In genomic region chr9:58742692-58743091, GRCm38 (mm10) we compare ENCODE assay signal across 27 mouse cellular contexts. TPM values are rescaled to one million over a fixed set of nuclear protein-coding genes. Genes with fewer than 3 reads are reported as not detected.
A peak's percentile ranks its signal among the peaks of the same experiment; 100 is the strongest.
DNase-seq lines count a peak whose midpoint lies in the region; ATAC-seq and TF ChIP-seq lines count a peak whose summit lies in the region.
"Had no signal": no experiment of that assay in that cellular context is flagged by ENCODE, and none has a peak within 500 bp of the region (broad histone marks: within the 10 kb centered on the region; RNA-seq: fewer than 3 reads in every experiment).

No protein-coding gene starts in this region.

- CTCF ChIA-PET in Patski (lab: Charles Lee) = no interaction called here

- H3K9me3 ChIP-seq in liver, embryonic 14.5 days (ENCODE audit: control insufficient read depth, low read length) = no peaks in the 10 kb centered on the region
- no peaks in the 10 kb centered on the region for H3K9me3 ChIP-seq in liver, embryonic 12.5 days (replicated peaks)
- no peaks in the 10 kb centered on the region for H3K9me3 ChIP-seq in CH12.LX (replicated peaks; ENCODE audit: low read length)
- no peaks in the 10 kb centered on the region for H3K9me3 ChIP-seq in neural tube, embryonic 15.5 days (replicated peaks)
- H3K9me3 ChIP-seq: embryonic facial prominence, embryonic 13.5 days; embryonic facial prominence, embryonic 15.5 days; forebrain, embryonic 10.5 days; forebrain, embryonic 12.5 days had no signal

- H3K27me3 ChIP-seq in kidney, adult 2 months (replicated peaks; ENCODE audit: control insufficient read depth, insufficient read depth, low read length) = no peaks in the 10 kb centered on the region
- H3K27me3 ChIP-seq in liver, embryonic 14.5 days (ENCODE audit: control insufficient read depth, insufficient read depth, low read length) = no peaks in the 10 kb centered on the region
- H3K27me3 ChIP-seq in liver, embryonic 12.5 days (replicated peaks) = no peaks in the 10 kb centered on the region
- H3K27me3 ChIP-seq in CH12.LX (replicated peaks) (no peaks in the 10 kb centered on the region), Patski (peaks cover 23% of the 10 kb centered on the region)
- H3K27me3 ChIP-seq in neural tube, embryonic 15.5 days (replicated peaks) = no peaks in the 10 kb centered on the region
- H3K27me3 ChIP-seq: embryonic facial prominence, embryonic 13.5 days; embryonic facial prominence, embryonic 15.5 days; forebrain, embryonic 12.5 days had no signal

- dilution Hi-C loops in CH12.LX (cut with MboI; ENCODE audit: extremely low pct_ligation_motif_present, extremely low pct_unique_long_range_greater_than_20kb, low sequenced_read_pairs) = no loop called here

- TF ChIP-seq CTCF in kidney, adult 2 months (conservative IDR thresholded peaks at IDR 0.05; ENCODE audit: insufficient read depth, insufficient read length, low read depth, low read length) = peak; percentile 24; the same call in 1 of the 2 replicates
- TF ChIP-seq CTCF in liver, embryonic 14.5 days (IDR thresholded peaks at IDR 0.05; ENCODE audit: low read depth) = peak; percentile 50
- TF ChIP-seq CTCF in CH12.LX (conservative IDR thresholded peaks at IDR 0.05 in 1 of 2, IDR thresholded peaks at IDR 0.05 in 1 of 2; ENCODE audit: low read depth in 2 of 2, low read length in 2 of 2) (peak in 1 of 2 experiments; percentile 36; a peak in 2 of 4 replicates), Patski (IDR thresholded peaks at IDR 0.05) (peak; percentile 31)

- no peak overlapping the region for H3K4me3 ChIP-seq in kidney, adult 2 months (ENCODE audit: insufficient read depth, low read depth, low read length)
- H3K4me3 ChIP-seq in liver, embryonic 14.5 days (ENCODE audit: insufficient read depth in 1 of 2, low read depth in 2 of 2, low read length in 2 of 2) = no peak overlapping the region
- H3K4me3 ChIP-seq in liver, embryonic 12.5 days = no peak overlapping the region
- no peak overlapping the region for H3K4me3 ChIP-seq in CH12.LX (replicated peaks in 1 of 3; ENCODE audit: low read depth in 2 of 3, low read length in 2 of 3, poor library complexity in 1 of 3)
- H3K4me3 ChIP-seq in neural tube, embryonic 15.5 days (replicated peaks) = no peak overlapping the region
- H3K4me3 ChIP-seq: embryonic facial prominence, embryonic 13.5 days; embryonic facial prominence, embryonic 15.5 days; erythroblast, embryonic 14.5 days; forebrain, embryonic 10.5 days; forebrain, embryonic 12.5 days had no signal

- no peaks in the 10 kb centered on the region for H3K36me3 ChIP-seq in kidney, adult 2 months (ENCODE audit: control insufficient read depth, insufficient read depth, low read length)
- no peaks in the 10 kb centered on the region for H3K36me3 ChIP-seq in liver, embryonic 14.5 days (replicated peaks; ENCODE audit: control insufficient read depth, insufficient read depth, low read depth)
- H3K36me3 ChIP-seq in liver, embryonic 12.5 days = no peaks in the 10 kb centered on the region
- H3K36me3 ChIP-seq in CH12.LX (replicated peaks in 1 of 2; ENCODE audit: control insufficient read depth in 1 of 2, insufficient read depth in 1 of 2, low read length in 1 of 2) = no peaks in the 10 kb centered on the region
- no peaks in the 10 kb centered on the region for H3K36me3 ChIP-seq in neural tube, embryonic 15.5 days
- H3K36me3 ChIP-seq: embryonic facial prominence, embryonic 13.5 days; embryonic facial prominence, embryonic 15.5 days; forebrain, embryonic 10.5 days; forebrain, embryonic 12.5 days had no signal

- H3K4me1 ChIP-seq in kidney, adult 2 months (ENCODE audit: control insufficient read depth, insufficient read depth, low read length) = no peaks in the 10 kb centered on the region; the same call in 1 of the 2 replicates
- no peaks in the 10 kb centered on the region for H3K4me1 ChIP-seq in liver, embryonic 14.5 days (replicated peaks; ENCODE audit: control insufficient read depth in 2 of 2, insufficient read depth in 2 of 2, low read length in 1 of 2)
- H3K4me1 ChIP-seq in liver, embryonic 12.5 days = peaks cover 16% of the 10 kb centered on the region
- peaks cover 4 to 20% of the 10 kb centered on the region in 2 experiments; a peak in 3 of 4 replicates for H3K4me1 ChIP-seq in CH12.LX (ENCODE audit: control insufficient read depth in 1 of 2, insufficient read depth in 2 of 2)
- H3K4me1 ChIP-seq in neural tube, embryonic 15.5 days = peaks cover 7% of the 10 kb centered on the region
- H3K4me1 ChIP-seq: embryonic facial prominence, embryonic 13.5 days; embryonic facial prominence, embryonic 15.5 days had no signal

- in situ Hi-C loops in CH12.LX (cut with MboI; ENCODE audit: low pct_ligation_motif_present, low pct_unique_long_range_greater_than_20kb, low sequenced_read_pairs) (no loop called here), Patski (cut with MboI; ENCODE audit: low pct_unique_long_range_greater_than_20kb) (no loop called here)

- no peak for ATAC-seq in liver, embryonic 14.5 days (ENCODE audit: insufficient read depth)
- ATAC-seq in liver, embryonic 12.5 days = no peak
- ATAC-seq in Patski = no peak
- ATAC-seq in neural tube, embryonic 15.5 days (ENCODE audit: low FRiP score) = no peak
- ATAC-seq: CD4-positive, CD25-positive, alpha-beta regulatory T cell, adult 4 months; forebrain, embryonic 14.5 days; forebrain, embryonic 16.5 days had no signal

- H3K9ac ChIP-seq in liver, embryonic 14.5 days (replicated peaks) = no peak overlapping the region
- no peak overlapping the region for H3K9ac ChIP-seq in liver, embryonic 12.5 days
- H3K9ac ChIP-seq in CH12.LX (ENCODE audit: insufficient read depth, low read depth) = no peak overlapping the region
- no peak overlapping the region for H3K9ac ChIP-seq in neural tube, embryonic 15.5 days (replicated peaks)
- H3K9ac ChIP-seq: embryonic facial prominence, embryonic 13.5 days; embryonic facial prominence, embryonic 15.5 days; forebrain, embryonic 12.5 days had no signal

- TF ChIP-seq POLR2A in kidney, adult 2 months (IDR thresholded peaks at IDR 0.05; ENCODE audit: low read depth, low read length) = no peak
- no peak for TF ChIP-seq POLR2A in CH12.LX (IDR thresholded peaks at IDR 0.05; ENCODE audit: low read depth, low read length)

- WGBS in kidney, adult 2 months = 99% methylated on average over 2 of the region's 2 CpGs
- WGBS in liver, embryonic 14.5 days (ENCODE audit: insufficient replicate concordance) = 88% methylated on average over 2 of the region's 2 CpGs
- WGBS in liver, embryonic 12.5 days (ENCODE audit: insufficient replicate concordance) = 83% methylated on average over 2 of the region's 2 CpGs
- WGBS in neural tube, embryonic 15.5 days = 93% methylated on average over 2 of the region's 2 CpGs

- H3K4me2 ChIP-seq in liver, embryonic 14.5 days (ENCODE audit: low read depth) = no peak overlapping the region
- H3K4me2 ChIP-seq in liver, embryonic 12.5 days = no peak overlapping the region
- no peak overlapping the region for H3K4me2 ChIP-seq in CH12.LX (ENCODE audit: insufficient read depth, low read depth, poor library complexity, severe bottlenecking)
- H3K4me2 ChIP-seq in neural tube, embryonic 15.5 days = no peak overlapping the region
- H3K4me2 ChIP-seq: embryonic facial prominence, embryonic 13.5 days; embryonic facial prominence, embryonic 15.5 days; forebrain, embryonic 12.5 days had no signal

- DNase-seq in kidney, adult 2 months = no peak
- DNase-seq in kidney, postnatal 36 days = no peak
- DNase-seq in liver, embryonic 14.5 days (ENCODE audit: low read depth in 3 of 3, low spot score in 3 of 3) = no peak
- no peak for DNase-seq in CH12.LX (ENCODE audit: extremely low read depth)
- no peak for DNase-seq in Patski (ENCODE audit: low read depth, low spot score)
- no peak for DNase-seq in urinary bladder, postnatal 4 days (ENCODE audit: low spot score in 2 of 2)
- DNase-seq: adrenal gland, adult 8-10 months; adrenal gland, postnatal 14 days; adrenal gland, postnatal 36 days; B cell, adult 2 months; cerebellum, adult 11 months; cerebellum, adult 18-20 months; cerebellum, adult 8-10 months; cerebellum, adult 9-11 months; cerebellum, postnatal 14 days; cerebellum, postnatal 36 days; embryo, embryonic 11 days had no signal

- POLR2A ChIA-PET in Patski (lab: Charles Lee) = no interaction called here

- TF ChIP-seq RAD21 in CH12.LX (IDR thresholded peaks at IDR 0.05; ENCODE audit: low read depth, low read length) = peak; percentile 25

- H3K27ac ChIP-seq in kidney, adult 2 months (ENCODE audit: insufficient read depth, low read depth, low read length) = no peak overlapping the region
- no peak overlapping the region for H3K27ac ChIP-seq in liver, embryonic 14.5 days
- no peak overlapping the region for H3K27ac ChIP-seq in liver, embryonic 12.5 days
- no peak overlapping the region for H3K27ac ChIP-seq in CH12.LX (ENCODE audit: insufficient read depth, low read depth)
- H3K27ac ChIP-seq in neural tube, embryonic 15.5 days (replicated peaks) = no peak overlapping the region
- H3K27ac ChIP-seq: embryonic facial prominence, embryonic 13.5 days; embryonic facial prominence, embryonic 15.5 days; forebrain, embryonic 10.5 days; forebrain, embryonic 12.5 days had no signal

- TF ChIP-seq EP300 in liver, embryonic 14.5 days (IDR thresholded peaks at IDR 0.05; ENCODE audit: low read depth) = no peak
- no peak for TF ChIP-seq EP300 in CH12.LX (IDR thresholded peaks at IDR 0.05; ENCODE audit: low read length)

- no peaks in the 10 kb centered on the region for H3K79me2 ChIP-seq in CH12.LX (replicated peaks; ENCODE audit: control insufficient read depth, extremely low read depth, insufficient read depth, poor library complexity, severe bottlenecking)

TF ChIP-seq in CH12.LX, 34 proteins besides CTCF, POLR2A, EP300 and RAD21:
- TF ChIP-seq ZC3H11A (IDR thresholded peaks at IDR 0.05; ENCODE audit: low read depth, low read length) = no peak
- TF ChIP-seq SMC3 (IDR thresholded peaks at IDR 0.05; ENCODE audit: low read depth, low read length) = peak; percentile 25
TF ChIP-seq in CH12.LX: peak in this region for 1.

RNA-seq across cellular contexts. Expression of gene Rec114, which starts 1.1 kb away (rescaled TPM):
- 0.50 TPM in 1 of 2 replicates, not detected in the other for polyA plus RNA-seq in kidney, adult 2 months (2012; rRNA removed)
- 6.5 and 16.3 TPM in 2 replicates for polyA plus RNA-seq in liver, embryonic 14.5 days (2012; rRNA removed)
- 31.1 and 40.3 TPM in 2 replicates for polyA plus RNA-seq in liver, embryonic 14.5 days (2014; fragmentation: Nextera tagmentation; extraction: Ambion mirVana)
- polyA plus RNA-seq in liver, embryonic 12.5 days (2016; fragmentation: Nextera tagmentation; extraction: Ambion mirVana) = 23.5 and 27.4 TPM in 2 replicates
- total RNA-seq in CH12.LX (2012; rRNA removed) = not detected in 2 replicates
- not detected in 2 replicates for total RNA-seq in CH12.LX (2014; rRNA removed)
- polyA plus RNA-seq in CH12.LX (2012; ENCODE audit: insufficient read length, low read depth) = 0.69 and 1.2 TPM in 2 replicates
- 0.36 TPM for polyA plus RNA-seq in Patski (2021)
- 2.1 and 2.9 TPM in 2 replicates for polyA plus RNA-seq in neural tube, embryonic 15.5 days (2015; fragmentation: Nextera tagmentation; extraction: Ambion mirVana)
